Mouse (Mus musculus) central nervous system, embryonic 18 days (tissue): Measurements from ENCODE around the gene Vamp3. TPM values are rescaled to one million over a fixed set of nuclear protein-coding genes. Genes with fewer than 3 reads are reported as not detected.

Source experiments
- polyA plus RNA-seq: library from polyadenylated mRNA; depleted of rRNA; stranded (reverse); fragments of >200 nt; gene quantifications from 2 replicates; pipeline ENCODE4 v1.2.3, GENCODE M21; 2012; rRNA removed

The Vamp3 gene
- polyA plus RNA-seq, result 46.4 and 49.0 TPM in 2 replicates

DNA sequence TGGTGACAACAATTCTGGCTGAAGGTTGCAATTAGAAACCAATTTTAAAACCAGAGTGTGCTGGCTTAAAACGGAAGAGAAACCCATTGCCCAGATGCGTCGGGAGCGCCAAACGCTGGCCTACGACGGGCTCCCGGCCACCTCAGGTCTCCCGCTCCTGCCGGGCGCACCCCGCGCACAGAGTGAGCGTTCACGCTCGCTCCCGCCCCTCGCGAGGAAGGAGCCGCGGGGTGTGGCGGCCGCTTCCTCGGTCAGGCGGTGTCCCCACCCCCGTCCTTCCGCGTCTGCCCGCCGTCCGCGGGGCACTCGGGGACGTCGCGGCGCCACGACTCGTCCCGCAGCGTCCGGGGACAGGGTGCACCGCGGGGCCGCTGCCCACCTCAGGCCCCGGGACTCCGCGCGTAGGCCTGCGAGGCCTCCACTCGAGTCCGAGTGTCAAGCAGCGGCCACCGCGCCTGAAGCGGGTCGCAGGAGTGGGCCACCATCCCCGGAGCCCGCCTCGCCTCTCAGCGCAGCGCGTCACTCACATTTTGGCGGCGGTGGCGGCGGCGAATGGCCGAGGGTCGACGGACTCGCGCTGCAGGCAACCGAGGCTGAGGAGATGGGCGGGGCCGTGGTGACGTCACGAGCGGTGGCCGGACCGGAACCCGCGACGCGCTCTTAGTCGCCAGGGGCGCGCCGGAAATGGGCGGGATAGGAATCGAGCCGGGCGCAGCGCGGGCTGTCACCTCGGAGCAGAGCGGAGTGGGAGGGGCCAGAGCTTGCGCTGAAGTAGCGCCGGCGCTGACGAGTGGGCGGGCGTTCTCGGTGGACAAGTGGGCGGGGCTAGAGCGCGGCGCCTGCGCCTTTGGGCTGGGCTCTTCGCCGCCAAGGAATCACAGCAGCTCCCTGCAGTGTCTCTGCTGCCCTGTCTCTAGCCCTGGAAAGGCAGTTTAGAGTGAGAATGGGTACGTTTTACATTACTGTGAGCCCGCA is at the start of gene Vamp3:
Gene Vamp3, minus strand, starts transcription at position 617 of the 975 bp plus-strand sequence.

DNA sequence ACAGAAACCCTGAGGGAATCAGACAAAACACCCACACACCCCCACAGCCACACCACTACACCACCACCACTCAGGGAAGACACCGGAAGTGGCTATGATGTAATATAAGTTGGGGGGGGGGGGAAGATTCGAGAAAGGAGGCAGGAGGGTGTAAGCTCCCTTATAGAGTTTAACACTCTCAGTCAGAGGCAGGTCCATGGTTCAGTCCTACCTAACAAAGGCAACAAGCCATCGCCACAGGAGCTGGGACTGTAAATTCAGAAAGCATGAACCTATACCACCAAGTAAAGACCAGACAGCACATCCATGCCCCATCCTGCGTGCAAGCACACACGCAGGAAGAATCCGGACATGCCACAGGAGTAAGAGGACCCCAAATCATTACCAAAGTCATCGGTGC is 31.5 kb upstream of the Vamp3 start, which contains the start of gene Gm13090:
Gene Gm13090, plus strand, starts transcription at position 301 of the 400 bp plus-strand sequence.

DNA sequence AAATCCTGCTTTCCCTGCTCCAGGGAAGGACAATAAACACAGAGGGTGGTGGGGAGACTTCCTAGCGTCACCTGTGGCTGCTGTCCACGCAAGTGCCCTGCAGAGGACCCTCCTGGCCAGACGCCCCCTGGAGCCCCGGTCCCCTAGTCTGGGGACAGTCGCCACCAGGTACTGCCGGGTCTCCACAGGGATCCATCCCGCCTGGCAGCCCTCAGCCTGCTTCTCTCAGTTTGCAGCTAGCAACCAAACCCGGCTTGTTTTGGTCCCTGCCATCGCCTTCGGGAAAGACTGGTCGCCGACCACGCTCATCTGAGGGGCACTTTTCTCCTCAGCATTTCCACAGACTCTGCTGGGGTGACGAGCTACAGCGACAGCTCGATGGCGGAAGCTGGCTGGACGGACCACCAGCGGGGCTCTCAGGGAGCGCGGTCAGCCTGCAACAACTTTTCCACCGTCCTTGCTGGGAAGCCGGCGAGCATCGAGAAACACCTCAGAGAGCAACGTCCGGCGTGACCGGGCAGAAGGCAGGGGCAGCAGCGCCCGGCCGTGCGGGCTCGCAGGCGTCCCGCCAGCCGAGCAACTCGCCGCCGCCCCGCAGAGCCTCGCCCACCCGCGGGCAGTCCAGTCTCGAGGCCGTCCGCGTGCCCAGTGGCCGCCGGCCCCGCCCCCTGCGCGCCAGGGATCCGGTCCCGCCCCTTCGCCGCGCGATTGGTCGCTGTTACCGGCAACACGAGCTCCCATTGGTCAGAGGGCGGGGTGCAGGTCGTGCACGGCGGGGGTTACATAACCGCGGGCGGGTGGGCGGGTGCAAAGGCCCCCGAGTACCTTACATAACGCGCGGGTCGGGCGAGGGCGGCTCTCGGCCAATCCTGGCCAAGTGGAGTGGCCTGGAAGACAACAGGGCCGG is 13.5 kb downstream of the Vamp3 start, which contains the start of gene Per3:
Gene Per3, minus strand, starts transcription at position 629 of the 907 bp plus-strand sequence.

Other genes with a start within 250 kb of the Vamp3 start
- gene Errfi1, start 204.0 kb downstream of the Vamp3 start, polyA plus RNA-seq, result 19.3 and 24.3 TPM in 2 replicates
- gene Park7, start 143.5 kb downstream of the Vamp3 start, polyA plus RNA-seq, result 325 and 354 TPM in 2 replicates
- 0.25 and 0.31 TPM in 2 replicates for gene Tnfrsf9, start 143.4 kb downstream of the Vamp3 start, polyA plus RNA-seq
- gene Uts2, start 60.9 kb downstream of the Vamp3 start, polyA plus RNA-seq, result not detected in 2 replicates
- 4.1 and 4.4 TPM in 2 replicates for gene Per3, start 13.3 kb downstream of the Vamp3 start, polyA plus RNA-seq
- gene Gm13090, start 31.6 kb upstream of the Vamp3 start, polyA plus RNA-seq, result not detected in 2 replicates